Mouse (Mus musculus) midbrain, embryonic 15.5 days (tissue): ENCODE results near the gene Aldh8a1. TPM values are rescaled to one million over a fixed set of nuclear protein-coding genes. Genes with fewer than 3 reads are reported as not detected.
"Not testable (repeated sequence)": the region's sequence is repeated elsewhere in the genome, so short reads cannot be mapped to it uniquely, and the experiment has no call there.

ENCODE experiments used
- ATAC-seq: fragments of 200-750 bp; cut with Nextera tagmentation; replicated peaks from 2 replicates; pipeline ENCODE4 v1.8.0; 2017; ENCODE audit warnings: moderate TSS enrichment
- H3K27ac ChIP-seq: fragments of 300-500 bp; sonication (generic); 2 replicates; pipeline ENCODE4 v1.5.1; 2015; ENCODE audit warnings: mild to moderate bottlenecking, inconsistent platforms
- H3K27me3 ChIP-seq: fragments of 300-500 bp; sonication (generic); replicated peaks from 2 replicates; pipeline ENCODE4 v1.6.1; 2015; ENCODE audit warnings: inconsistent platforms
- H3K36me3 ChIP-seq: fragments of 300-500 bp; sonication (generic); replicated peaks from 2 replicates; pipeline ENCODE4 v1.6.1; 2015; ENCODE audit warnings: inconsistent platforms
- H3K4me1 ChIP-seq: fragments of 300-500 bp; sonication (generic); 2 replicates; pipeline ENCODE4 v1.6.1; 2015; ENCODE audit warnings: inconsistent platforms
- H3K4me2 ChIP-seq: fragments of 300-500 bp; sonication (generic); 2 replicates; pipeline ENCODE4 v1.6.1; 2015; ENCODE audit warnings: inconsistent platforms, mild to moderate bottlenecking, moderate library complexity
- H3K4me3 ChIP-seq: fragments of 300-500 bp; sonication (generic); 2 replicates; pipeline ENCODE4 v1.5.1; 2015; ENCODE audit warnings: mild to moderate bottlenecking, inconsistent platforms
- H3K9ac ChIP-seq: fragments of 300-500 bp; sonication (generic); 2 replicates; pipeline ENCODE4 v1.6.1; 2015; ENCODE audit warnings: mild to moderate bottlenecking, inconsistent platforms
- H3K9me3 ChIP-seq: fragments of 300-500 bp; sonication (generic); 2 replicates; pipeline ENCODE4 v1.6.1; 2016; ENCODE audit warnings: inconsistent platforms
- WGBS: fragments of 180-500 bp; shearing (Covaris S2); methylation state at CpG from one replicate; pipeline ENCODE4 v1.1.7; 2015; ENCODE audit warnings: mixed read lengths; 5-methylcytosine and 5-hydroxymethylcytosine counted together
- polyA plus RNA-seq: library from polyadenylated mRNA; unstranded; fragments of >200 nt; fragmentation: Nextera tagmentation; extraction: Ambion mirVana; gene quantifications from 2 replicates; pipeline ENCODE4 v1.2.1, GENCODE M21; 2015

The Aldh8a1 gene
- polyA plus RNA-seq, 1 experiment from 2014 or later, result 0.18 TPM

DNA sequence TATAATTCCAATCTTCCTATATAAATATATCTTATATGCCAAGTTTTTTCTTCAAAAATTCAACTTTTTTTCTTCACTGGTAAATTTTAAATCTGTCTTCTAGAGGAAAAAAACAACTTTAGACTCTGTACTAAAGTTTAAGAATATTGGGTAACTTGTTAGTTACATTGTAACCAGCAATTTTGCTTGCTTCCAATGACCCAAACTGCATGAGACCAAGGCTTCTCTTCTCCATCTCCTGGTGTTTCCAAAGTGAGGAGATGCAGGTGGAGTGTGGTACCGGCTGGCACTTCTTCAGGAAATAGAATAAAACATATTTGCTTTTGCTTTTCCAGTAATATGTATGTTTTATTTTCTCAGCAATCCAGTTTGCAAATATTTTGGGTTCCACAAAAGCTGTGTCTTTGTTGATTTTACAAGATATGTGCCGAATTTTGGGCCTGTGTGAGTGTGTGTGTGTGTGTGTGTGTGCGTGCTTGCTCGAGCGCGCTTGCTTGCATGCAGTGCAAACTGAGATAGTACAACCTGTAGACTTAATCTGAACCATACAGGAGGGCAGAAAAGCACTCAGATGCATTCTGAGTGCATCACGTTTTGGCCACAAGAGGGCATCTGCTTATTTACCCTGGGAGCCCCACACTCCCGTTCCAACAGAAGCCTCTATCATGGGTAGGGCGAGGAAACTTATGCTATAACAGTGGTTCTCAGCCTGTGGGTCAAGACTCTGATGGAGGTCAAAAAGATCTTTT lies 1.3 kb downstream of the Aldh8a1 start:
- Histone ChIP-seq H3K4me2 (no peak overlapping the region), H3K36me3 (no peaks in the 10 kb centered on the region), H3K4me3 (no peak overlapping the region)

GRCm38 (mm10) chr10:21382914-21383313 lies 5.8 kb downstream of the Aldh8a1 start:
- 35% methylated on average over 6 of the region's 6 CpGs for WGBS
- H3K27me3 ChIP-seq, result peaks cover 3% of the 10 kb centered on the region; the same call in 1 of the 2 replicates
- H3K4me1 ChIP-seq, result no peaks in the 10 kb centered on the region
- no peak overlapping the region for H3K9ac ChIP-seq
- H3K4me2 ChIP-seq, result no peak overlapping the region
- no peaks in the 10 kb centered on the region for H3K36me3 ChIP-seq
- no peak overlapping the region for H3K27ac ChIP-seq
- no peak overlapping the region for H3K4me3 ChIP-seq
- ATAC-seq, result peak; percentile 64
- H3K9me3 ChIP-seq, result no peaks in the 10 kb centered on the region

More for the DNA sequence above, 1.3 kb downstream of the Aldh8a1 start:
- Histone ChIP-seq H3K9me3 (no peaks in the 10 kb centered on the region), H3K4me1 (no peaks in the 10 kb centered on the region), H3K27me3 (peaks cover 3% of the 10 kb centered on the region; the same call in 1 of the 2 replicates), H3K9ac (no peak overlapping the region), H3K27ac (no peak overlapping the region)
- 74% methylated on average over 9 of the region's 9 CpGs for WGBS
- ATAC-seq, result no peak

- H3K4me1 ChIP-seq, result no peaks in the 10 kb centered on the region
- no peak overlapping the region for H3K4me2 ChIP-seq
- ATAC-seq, result no peak
- H3K9ac ChIP-seq, result no peak overlapping the region
- peaks cover 2% of the 10 kb centered on the region; the same call in 1 of the 2 replicates for H3K27me3 ChIP-seq
- WGBS, result 77% methylated on average over 3 of the region's 3 CpGs
- H3K36me3 ChIP-seq, result no peaks in the 10 kb centered on the region
- no peak overlapping the region for H3K27ac ChIP-seq
- H3K9me3 ChIP-seq, result no peaks in the 10 kb centered on the region
- H3K4me3 ChIP-seq, result no peak overlapping the region
These were observed 8.1 kb downstream of the Aldh8a1 start for GRCm38 (mm10) chr10:21385111-21385663.

DNA sequence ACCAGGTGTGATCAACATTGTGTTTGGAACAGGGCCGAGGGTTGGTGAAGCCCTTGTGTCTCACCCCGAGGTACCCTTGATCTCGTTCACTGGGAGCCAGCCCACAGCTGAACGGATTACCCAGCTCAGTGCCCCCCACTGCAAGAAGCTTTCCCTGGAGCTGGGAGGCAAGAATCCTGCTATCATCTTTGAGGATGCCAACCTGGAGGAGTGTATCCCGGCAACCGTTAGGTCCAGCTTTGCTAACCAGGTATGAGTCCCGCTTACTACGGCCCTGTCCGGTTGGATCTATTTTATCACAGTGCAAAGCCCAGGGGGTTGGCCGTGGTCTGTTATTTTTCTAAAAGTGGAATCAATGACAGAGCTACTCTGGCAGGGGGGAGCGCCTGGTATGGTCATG lies 12.0 kb downstream of the Aldh8a1 start:
- Histone ChIP-seq H3K4me3 (no peak overlapping the region), H3K4me2 (no peak overlapping the region), H3K9ac (no peak overlapping the region), H3K27me3 (no peaks in the 10 kb centered on the region), H3K9me3 (no peaks in the 10 kb centered on the region), H3K27ac (no peak overlapping the region), H3K4me1 (no peaks in the 10 kb centered on the region), H3K36me3 (no peaks in the 10 kb centered on the region)
- ATAC-seq, result no peak
- 84% methylated on average over 11 of the region's 11 CpGs for WGBS

GRCm38 (mm10) chr10:21390440-21390839 lies 13.3 kb downstream of the Aldh8a1 start:
- WGBS, result 80% methylated on average over 4 of the region's 4 CpGs
- Histone ChIP-seq H3K4me1 (no peaks in the 10 kb centered on the region), H3K9ac (no peak overlapping the region), H3K4me3 (no peak overlapping the region), H3K9me3 (no peaks in the 10 kb centered on the region), H3K36me3 (no peaks in the 10 kb centered on the region), H3K27ac (no peak overlapping the region), H3K4me2 (no peak overlapping the region), H3K27me3 (no peaks in the 10 kb centered on the region)
- ATAC-seq, result no peak

GRCm38 (mm10) chr10:21391286-21391685 lies 14.2 kb downstream of the Aldh8a1 start:
- Histone ChIP-seq H3K4me1 (no peaks in the 10 kb centered on the region), H3K9ac (no peak overlapping the region), H3K27me3 (no peaks in the 10 kb centered on the region), H3K9me3 (no peaks in the 10 kb centered on the region), H3K36me3 (no peaks in the 10 kb centered on the region), H3K4me2 (no peak overlapping the region), H3K4me3 (no peak overlapping the region), H3K27ac (no peak overlapping the region)
- ATAC-seq, result no peak
- WGBS, result 79% methylated on average over 4 of the region's 4 CpGs

DNA sequence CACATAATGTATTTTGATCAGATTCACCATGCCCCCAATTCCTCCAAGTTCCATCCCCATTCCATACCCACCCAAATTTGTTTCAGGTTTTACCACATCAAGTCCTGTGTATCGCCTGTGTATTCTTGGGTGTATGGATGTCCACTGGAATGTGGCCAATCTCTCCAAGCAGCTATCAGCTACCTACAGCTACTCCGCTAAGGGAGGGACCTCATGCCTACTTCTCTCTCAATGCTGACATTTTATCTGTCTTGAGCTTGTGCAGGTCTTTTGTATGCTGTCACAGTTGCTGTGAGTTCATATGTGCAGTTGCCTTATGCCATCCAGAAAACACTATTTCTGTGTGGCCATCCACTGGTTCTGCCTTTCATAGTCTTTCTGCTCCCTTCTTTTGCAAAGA lies 16.3 kb downstream of the Aldh8a1 start:
- Histone ChIP-seq H3K9ac (no peak overlapping the region), H3K36me3 (no peaks in the 10 kb centered on the region), H3K4me2 (no peak overlapping the region), H3K9me3 (no peaks in the 10 kb centered on the region), H3K4me1 (no peaks in the 10 kb centered on the region), H3K27ac (no peak overlapping the region), H3K4me3 (no peak overlapping the region), H3K27me3 (no peaks in the 10 kb centered on the region)
- no peak for ATAC-seq
- WGBS, result 94% methylated on average over 2 of the region's 2 CpGs

- 87% methylated on average over 14 of the region's 14 CpGs for WGBS
- no peak for ATAC-seq
These were observed 18.5 kb downstream of the Aldh8a1 start for GRCm38 (mm10) chr10:21395426-21396139.

DNA sequence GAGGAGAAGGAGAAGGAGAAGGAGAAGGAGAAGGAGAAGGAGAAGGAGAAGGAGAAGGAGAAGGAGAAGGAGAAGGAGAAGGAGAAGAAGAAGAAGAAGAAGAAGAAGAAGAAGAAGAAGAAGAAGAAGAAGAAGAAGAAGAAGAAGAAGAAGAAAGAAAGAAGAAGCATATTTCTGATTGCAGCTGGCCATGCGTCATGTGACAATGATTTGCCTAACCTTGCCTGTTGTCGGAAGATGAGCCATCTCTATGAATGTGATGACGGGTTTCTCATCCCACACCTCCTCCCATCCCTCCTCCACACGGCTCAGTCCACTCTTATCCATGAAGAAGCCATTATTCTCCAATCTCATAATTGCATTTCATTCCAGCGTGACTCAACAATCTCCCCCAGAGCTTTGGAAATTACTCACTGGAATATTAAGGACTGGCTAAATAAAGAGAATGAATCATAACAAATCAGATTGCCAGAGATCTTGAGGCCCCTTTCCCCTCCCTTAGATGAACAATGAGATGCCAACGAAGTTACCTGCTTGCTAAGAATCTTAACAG lies 21.9 kb downstream of the Aldh8a1 start:
- ATAC-seq, H3K4me1 ChIP-seq, H3K27me3 ChIP-seq, H3K36me3 ChIP-seq, H3K4me2 ChIP-seq, H3K4me3 ChIP-seq, H3K9me3 ChIP-seq, H3K27ac ChIP-seq, H3K9ac ChIP-seq: not testable (repeated sequence)
- WGBS, result 74% methylated on average over 6 of the region's 6 CpGs

More at GRCm38 (mm10) chr10:21395426-21396139, 18.5 kb downstream of the Aldh8a1 start:
- no peaks in the 10 kb centered on the region for H3K9me3 ChIP-seq
- no peaks in the 10 kb centered on the region for H3K27me3 ChIP-seq
- H3K9ac ChIP-seq, result no peak overlapping the region
- no peak overlapping the region for H3K27ac ChIP-seq
- H3K4me3 ChIP-seq, result no peak overlapping the region
- no peak overlapping the region for H3K4me2 ChIP-seq
- H3K4me1 ChIP-seq, result no peaks in the 10 kb centered on the region
- no peaks in the 10 kb centered on the region for H3K36me3 ChIP-seq

DNA sequence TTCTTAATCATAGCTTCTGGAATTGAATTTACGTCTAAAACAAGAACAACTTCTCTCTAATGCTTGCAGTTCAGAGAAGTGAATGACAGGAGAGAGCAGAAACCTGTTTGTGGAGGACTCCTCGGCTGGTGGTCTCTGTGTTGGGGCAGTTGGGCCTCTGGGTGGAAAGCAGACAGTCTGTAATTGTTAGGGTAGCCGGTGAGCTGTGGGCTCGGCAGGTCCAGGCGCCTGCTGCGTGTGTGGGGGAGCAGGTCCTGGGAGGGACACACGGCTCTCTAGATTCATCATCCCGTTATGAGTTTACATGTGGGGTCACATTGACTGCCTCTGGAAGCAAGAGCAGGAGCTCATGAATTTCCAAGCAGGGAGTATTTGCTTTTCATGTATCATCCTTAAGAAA lies 22.5 kb downstream of the Aldh8a1 start:
- WGBS, result 62% methylated on average over 8 of the region's 8 CpGs
- Histone ChIP-seq H3K27me3 (no peaks in the 10 kb centered on the region), H3K27ac (no peak overlapping the region)

DNA sequence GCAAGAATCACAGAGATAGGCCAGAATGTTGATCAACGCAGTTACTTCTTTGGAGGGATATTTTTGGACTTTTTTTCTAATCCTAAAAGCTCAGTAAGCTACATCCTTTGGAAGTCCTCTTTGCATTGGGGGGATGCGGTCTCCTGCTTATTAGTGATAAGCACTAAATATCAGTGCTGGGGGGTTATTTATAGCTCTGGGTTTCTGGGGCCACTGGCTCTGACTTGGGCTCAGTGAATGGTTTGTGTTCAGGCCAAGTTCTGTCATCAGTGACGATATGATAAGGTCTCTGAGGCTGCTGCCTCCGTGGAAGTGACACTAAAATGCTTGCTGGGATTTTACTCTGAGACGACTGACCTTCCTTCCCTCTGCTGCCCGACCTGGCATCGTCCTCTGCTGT lies 22.9 kb downstream of the Aldh8a1 start:
- Histone ChIP-seq H3K9me3 (no peaks in the 10 kb centered on the region), H3K27me3 (no peaks in the 10 kb centered on the region), H3K9ac (no peak overlapping the region), H3K4me1 (no peaks in the 10 kb centered on the region), H3K4me2 (no peak overlapping the region), H3K36me3 (no peaks in the 10 kb centered on the region), H3K4me3 (no peak overlapping the region), H3K27ac (no peak overlapping the region)
- no peak for ATAC-seq
- 70% methylated on average over 7 of the region's 7 CpGs for WGBS

More for the DNA sequence above, 22.5 kb downstream of the Aldh8a1 start:
- no peaks in the 10 kb centered on the region for H3K4me1 ChIP-seq
- no peak overlapping the region for H3K9ac ChIP-seq
- no peak overlapping the region for H3K4me2 ChIP-seq
- no peaks in the 10 kb centered on the region for H3K9me3 ChIP-seq
- H3K4me3 ChIP-seq, result no peak overlapping the region
- ATAC-seq, result no peak
- H3K36me3 ChIP-seq, result no peaks in the 10 kb centered on the region

- no peaks in the 10 kb centered on the region for H3K27me3 ChIP-seq
- 67% methylated on average over 2 of the region's 2 CpGs for WGBS
- no peaks in the 10 kb centered on the region for H3K4me1 ChIP-seq
- H3K36me3 ChIP-seq, result no peaks in the 10 kb centered on the region
- H3K27ac ChIP-seq, result no peak overlapping the region
- ATAC-seq, result no peak
- H3K4me3 ChIP-seq, result no peak overlapping the region
- H3K9ac ChIP-seq, result no peak overlapping the region
- H3K4me2 ChIP-seq, result no peak overlapping the region
- H3K9me3 ChIP-seq, result no peaks in the 10 kb centered on the region
These were observed 23.4 kb downstream of the Aldh8a1 start for GRCm38 (mm10) chr10:21400453-21400852.
